Mouse (Mus musculus) heart, postnatal 0 days (tissue): Measurements from ENCODE around the gene Mfsd5.

Source experiments
- CTCF ChIP-seq: IDR thresholded peaks from 2 replicates; pipeline ENCODE4 v1.5.1; 2016; ENCODE audit warnings: antibody characterized with exemption, control low read depth, low read depth
- EP300 ChIP-seq: IDR thresholded peaks from 2 replicates; pipeline ENCODE4 v1.6.1; 2016; ENCODE audit warnings: antibody characterized with exemption, low read depth

GRCm38 (mm10) chr15:102270274-102270960 is 8.8 kb upstream of the Mfsd5 start, which contains the start of gene Gm9918:
- TF ChIP-seq EP300: no peak
- TF ChIP-seq CTCF: no peak
